Mouse (Mus musculus): ENCODE measurements around the gene Ap3b1. TPM values are rescaled to one million over a fixed set of nuclear protein-coding genes. Genes with fewer than 3 reads are reported as not detected.
"Not testable (repeated sequence)": the region's sequence is repeated elsewhere in the genome, so short reads cannot be mapped to it uniquely, and the experiment has no call there.

Ap3b1 gene
- polyA plus RNA-seq, 1 experiment from 2014 or later: 45.0 TPM

- no peaks in the 10 kb centered on the region for H3K27me3 ChIP-seq
- H3K9me3 ChIP-seq: no peaks in the 10 kb centered on the region
- H3K4me2 ChIP-seq: no peak overlapping the region
- no peak overlapping the region for H3K4me3 ChIP-seq
- ATAC-seq (ENCODE audit: borderline replicate concordance, extremely low read depth, low FRiP score, low TSS enrichment): no peak
- H3K4me1 ChIP-seq: peaks cover 7% of the 10 kb centered on the region
- 67% methylated on average over 3 of the region's 3 CpGs for WGBS
- no peak overlapping the region for H3K9ac ChIP-seq
- no peaks in the 10 kb centered on the region for H3K36me3 ChIP-seq
- H3K27ac ChIP-seq: no peak overlapping the region
These were observed 4.2 kb upstream of the Ap3b1 start for GRCm38 (mm10) chr13:94354584-94354983.

DNA sequence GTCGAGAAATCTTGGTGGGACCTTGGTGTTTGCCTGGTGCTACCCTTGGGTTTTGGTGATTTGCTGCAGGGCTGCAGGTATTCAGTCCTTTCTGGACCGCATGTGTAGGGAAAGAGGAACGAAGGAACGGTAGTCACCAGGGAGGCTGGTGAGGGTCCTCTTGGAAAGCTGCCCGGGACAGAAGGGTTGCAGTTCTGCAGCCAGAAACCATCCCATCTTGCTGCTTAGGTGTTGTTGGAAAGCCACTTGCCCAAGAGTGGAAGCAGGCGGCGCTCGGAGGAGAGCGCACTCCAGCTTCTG is 709 bp upstream of the Ap3b1 start:
- ATAC-seq (ENCODE audit: borderline replicate concordance, extremely low read depth, low FRiP score, low TSS enrichment): no peak; the same call in 1 of the 2 replicates
- H3K36me3 ChIP-seq: no peaks in the 10 kb centered on the region
- no peaks in the 10 kb centered on the region for H3K27me3 ChIP-seq
- peak overlapping the region; percentile 90 for H3K4me2 ChIP-seq
- peak overlapping the region; percentile 86 for H3K9ac ChIP-seq
- WGBS: under 1% methylated on average over 9 of the region's 9 CpGs
- H3K4me3 ChIP-seq: peak overlapping the region; percentile 98
- H3K4me1 ChIP-seq: peaks cover 14% of the 10 kb centered on the region
- peak overlapping the region; percentile 89 for H3K27ac ChIP-seq
- no peaks in the 10 kb centered on the region for H3K9me3 ChIP-seq

- Histone ChIP-seq H3K27me3 (no peaks in the 10 kb centered on the region), H3K4me3 (peak overlapping the region; percentile 98), H3K4me1 (peaks cover 14% of the 10 kb centered on the region), H3K9ac (peak overlapping the region; percentile 86), H3K27ac (peak overlapping the region; percentile 89), H3K4me2 (peak overlapping the region; percentile 90), H3K36me3 (no peaks in the 10 kb centered on the region), H3K9me3 (no peaks in the 10 kb centered on the region)
- 15% methylated on average over 25 of the region's 25 CpGs for WGBS
- no peak for ATAC-seq (ENCODE audit: borderline replicate concordance, extremely low read depth, low FRiP score, low TSS enrichment)
These were observed 641 bp downstream of the Ap3b1 start for GRCm38 (mm10) chr13:94359282-94359920.

DNA sequence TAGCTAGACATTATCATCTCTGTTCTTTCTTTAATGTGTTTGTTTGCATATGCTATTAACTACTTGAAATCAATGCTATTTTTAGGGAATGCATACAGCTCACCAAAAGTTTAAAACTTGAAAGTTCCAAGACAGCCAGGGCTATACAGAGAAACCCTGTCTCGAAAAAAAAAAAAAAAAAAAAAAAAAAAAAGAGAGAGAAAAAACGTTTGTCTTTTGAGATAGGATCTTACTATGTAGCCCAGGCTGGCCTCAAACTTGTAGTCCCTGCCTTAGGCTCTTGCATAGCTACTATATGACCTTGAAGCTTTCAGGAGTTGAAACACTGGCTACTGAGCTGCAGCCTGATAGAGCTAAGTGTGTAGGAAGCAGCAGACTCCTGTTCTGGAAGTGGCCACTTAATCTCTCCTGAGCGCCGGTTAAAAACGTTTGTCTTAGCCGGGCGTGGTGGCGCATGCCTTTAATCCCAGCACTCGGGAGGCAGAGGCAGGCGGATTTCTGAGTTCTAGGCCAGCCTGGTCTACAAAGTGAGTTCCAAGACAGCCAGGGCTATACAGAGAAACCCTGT is 2.3 kb downstream of the Ap3b1 start:
- not testable (repeated sequence) for H3K36me3 ChIP-seq; H3K27ac ChIP-seq; ATAC-seq (ENCODE audit: borderline replicate concordance, extremely low read depth, low FRiP score, low TSS enrichment); H3K9ac ChIP-seq; H3K27me3 ChIP-seq; H3K4me2 ChIP-seq; H3K9me3 ChIP-seq; H3K4me3 ChIP-seq
- peaks cover 14% of the 10 kb centered on the region for H3K4me1 ChIP-seq
- WGBS: 83% methylated on average over 10 of the region's 10 CpGs

- Histone ChIP-seq H3K4me1 (0 out of 2 replicates have a peak, but pooled peaks cover 7% of the 10 kb centered on the region), H3K27ac (no peak overlapping the region), H3K9me3 (no peaks in the 10 kb centered on the region), H3K4me2 (no peak overlapping the region), H3K4me3 (no peak overlapping the region), H3K27me3 (no peaks in the 10 kb centered on the region), H3K9ac (no peak overlapping the region), H3K36me3 (no peaks in the 10 kb centered on the region)
- 66% methylated on average over 2 of the region's 2 CpGs for WGBS
- ATAC-seq (ENCODE audit: borderline replicate concordance, extremely low read depth, low FRiP score, low TSS enrichment): no peak
These were observed 5.6 kb downstream of the Ap3b1 start for GRCm38 (mm10) chr13:94364336-94364735.

GRCm38 (mm10) chr13:94365108-94365907 is 6.5 kb downstream of the Ap3b1 start:
- no peaks in the 10 kb centered on the region for H3K36me3 ChIP-seq
- no peaks in the 10 kb centered on the region for H3K27me3 ChIP-seq
- 0 out of 2 replicates have a peak, but pooled peaks cover 5% of the 10 kb centered on the region for H3K4me1 ChIP-seq
- no peak overlapping the region for H3K9ac ChIP-seq
- ATAC-seq (ENCODE audit: borderline replicate concordance, extremely low read depth, low FRiP score, low TSS enrichment): no peak
- H3K4me2 ChIP-seq: no peak overlapping the region
- H3K4me3 ChIP-seq: no peak overlapping the region
- no peaks in the 10 kb centered on the region for H3K9me3 ChIP-seq
- 79% methylated on average over 13 of the region's 13 CpGs for WGBS
- H3K27ac ChIP-seq: no peak overlapping the region

DNA sequence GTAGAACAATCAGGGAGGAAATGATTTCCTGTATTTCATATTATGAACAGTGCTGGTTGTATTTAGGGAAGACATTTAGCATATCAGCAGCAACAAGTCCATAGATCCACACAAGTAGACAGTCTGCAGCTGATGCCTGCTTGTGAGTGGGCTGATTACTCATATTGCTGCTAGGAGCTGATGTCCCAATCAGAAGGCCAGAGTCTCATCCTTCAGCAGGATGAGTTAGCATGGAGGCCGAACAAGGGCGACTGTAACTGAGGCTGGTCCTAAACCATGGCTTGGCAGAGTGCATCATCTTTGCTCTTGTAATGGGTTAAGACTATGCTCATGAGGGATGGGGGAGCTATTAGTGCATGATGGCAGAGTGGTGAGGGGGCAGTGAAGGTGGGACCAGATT is 9.1 kb downstream of the Ap3b1 start:
- no peaks in the 10 kb centered on the region for H3K36me3 ChIP-seq
- H3K4me2 ChIP-seq: no peak overlapping the region
- H3K9me3 ChIP-seq: no peaks in the 10 kb centered on the region
- H3K4me1 ChIP-seq: no peaks in the 10 kb centered on the region
- no peak for ATAC-seq (ENCODE audit: borderline replicate concordance, extremely low read depth, low FRiP score, low TSS enrichment)
- H3K4me3 ChIP-seq: no peak overlapping the region
- H3K27ac ChIP-seq: no peak overlapping the region
- no peak overlapping the region for H3K9ac ChIP-seq
- WGBS: 93% methylated on average over 2 of the region's 2 CpGs
- no peaks in the 10 kb centered on the region for H3K27me3 ChIP-seq

DNA sequence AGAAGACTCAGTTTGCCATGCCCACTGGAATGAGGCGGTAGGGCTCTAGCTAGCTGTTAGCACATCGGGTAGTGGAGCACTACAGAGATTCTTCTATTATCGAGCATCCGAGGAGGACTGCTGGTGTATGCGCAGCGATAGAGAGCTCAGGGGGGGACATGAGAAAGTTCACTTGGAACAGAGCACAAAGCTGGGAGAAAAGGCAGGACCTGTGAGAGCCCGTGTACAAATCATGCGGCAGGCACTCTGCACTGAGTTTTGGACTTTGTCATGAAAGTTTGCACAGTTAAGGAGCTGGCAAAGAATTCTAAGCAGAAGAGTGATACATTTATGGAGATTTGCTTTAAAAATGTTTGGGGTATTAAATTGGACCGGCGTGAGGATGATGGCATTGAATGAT is 11.8 kb downstream of the Ap3b1 start:
- no peak for ATAC-seq (ENCODE audit: borderline replicate concordance, extremely low read depth, low FRiP score, low TSS enrichment)

DNA sequence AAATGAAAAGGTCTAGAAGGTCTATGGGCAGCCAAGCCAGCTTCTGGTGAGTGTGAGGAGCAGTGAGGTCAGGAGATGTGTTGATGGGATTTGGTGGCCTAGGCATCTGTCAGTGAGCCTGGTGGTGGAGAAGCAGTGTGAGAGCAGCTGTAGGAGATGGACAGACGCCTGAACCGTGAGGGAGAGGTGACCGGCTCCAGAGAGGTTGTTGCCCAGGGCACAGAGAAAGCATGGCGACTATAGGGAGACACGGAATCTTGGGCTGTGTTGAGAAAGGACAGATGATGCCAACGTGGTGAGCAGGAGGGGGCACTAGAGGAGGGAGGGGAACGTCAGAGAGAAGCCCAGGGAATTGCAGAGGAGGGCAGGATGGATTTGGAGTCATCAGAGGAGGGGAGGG is 13.3 kb downstream of the Ap3b1 start:
- Histone ChIP-seq H3K4me2 (no peak overlapping the region), H3K4me1 (no peaks in the 10 kb centered on the region), H3K9ac (no peak overlapping the region), H3K4me3 (no peak overlapping the region), H3K9me3 (no peaks in the 10 kb centered on the region), H3K27me3 (no peaks in the 10 kb centered on the region), H3K27ac (no peak overlapping the region), H3K36me3 (no peaks in the 10 kb centered on the region)
- 70% methylated on average over 7 of the region's 7 CpGs for WGBS
- ATAC-seq (ENCODE audit: borderline replicate concordance, extremely low read depth, low FRiP score, low TSS enrichment): no peak

More for the DNA sequence above, 11.8 kb downstream of the Ap3b1 start:
- H3K9ac ChIP-seq: no peak overlapping the region
- no peak overlapping the region for H3K4me3 ChIP-seq
- H3K27ac ChIP-seq: no peak overlapping the region
- no peaks in the 10 kb centered on the region for H3K4me1 ChIP-seq
- no peaks in the 10 kb centered on the region for H3K36me3 ChIP-seq
- H3K4me2 ChIP-seq: no peak overlapping the region
- no peaks in the 10 kb centered on the region for H3K27me3 ChIP-seq
- 86% methylated on average over 10 of the region's 10 CpGs for WGBS
- H3K9me3 ChIP-seq: no peaks in the 10 kb centered on the region

- WGBS: 95% methylated on average over 3 of the region's 3 CpGs
- no peak for ATAC-seq (ENCODE audit: borderline replicate concordance, extremely low read depth, low FRiP score, low TSS enrichment)
- Histone ChIP-seq H3K4me2 (no peak overlapping the region), H3K36me3 (no peaks in the 10 kb centered on the region), H3K9ac (no peak overlapping the region), H3K4me3 (no peak overlapping the region), H3K9me3 (no peaks in the 10 kb centered on the region), H3K4me1 (peaks cover 10% of the 10 kb centered on the region; the same call in 1 of the 2 replicates), H3K27ac (no peak overlapping the region), H3K27me3 (no peaks in the 10 kb centered on the region)
These were observed 15.4 kb downstream of the Ap3b1 start for GRCm38 (mm10) chr13:94374131-94374530.

GRCm38 (mm10) chr13:94375526-94376390 is 17.0 kb downstream of the Ap3b1 start:
- ATAC-seq (ENCODE audit: borderline replicate concordance, extremely low read depth, low FRiP score, low TSS enrichment): no peak

More at GRCm38 (mm10) chr13:94375526-94376390, 17.0 kb downstream of the Ap3b1 start:
- no peak overlapping the region for H3K9ac ChIP-seq
- H3K4me2 ChIP-seq: no peak overlapping the region
- H3K27ac ChIP-seq: no peak overlapping the region
- H3K36me3 ChIP-seq: no peaks in the 10 kb centered on the region
- no peaks in the 10 kb centered on the region for H3K9me3 ChIP-seq
- WGBS: 79% methylated on average over 7 of the region's 7 CpGs
- no peak overlapping the region for H3K4me3 ChIP-seq
- no peaks in the 10 kb centered on the region for H3K27me3 ChIP-seq
- H3K4me1 ChIP-seq: peaks cover 12% of the 10 kb centered on the region; the same call in 1 of the 2 replicates
